Mouse (Mus musculus): ENCODE results near the gene Vps52.
"Not testable (repeated sequence)": the region's sequence is repeated elsewhere in the genome, so short reads cannot be mapped to it uniquely, and the experiment has no call there.

The Vps52 gene

GRCm38 (mm10) chr17:33965846-33966550, 10.4 kb downstream of the Vps52 start:
- no peak for DNase-seq (ENCODE audit: extremely low read depth, low read depth)

GRCm38 (mm10) chr17:33968489-33968888, 12.9 kb downstream of the Vps52 start:
- no peak for DNase-seq (ENCODE audit: extremely low read depth, low read depth)

GRCm38 (mm10) chr17:33968927-33969326, 13.3 kb downstream of the Vps52 start:
- no peak for DNase-seq (ENCODE audit: extremely low read depth, low read depth)

GRCm38 (mm10) chr17:33969394-33969793, 13.8 kb downstream of the Vps52 start:
- DNase-seq (ENCODE audit: extremely low read depth, low read depth), result no peak

GRCm38 (mm10) chr17:33972691-33973090, 17.1 kb downstream of the Vps52 start:
- DNase-seq (ENCODE audit: extremely low read depth, low read depth), result no peak

- DNase-seq (ENCODE audit: extremely low read depth, low read depth), result no peak
Measured at GRCm38 (mm10) chr17:33973572-33973971, 18.0 kb downstream of the Vps52 start.

- DNase-seq (ENCODE audit: extremely low read depth, low read depth), result no peak
Measured at GRCm38 (mm10) chr17:33977861-33978557, 22.4 kb downstream of the Vps52 start.

GRCm38 (mm10) chr17:33978631-33979031, 23.0 kb downstream of the Vps52 start:
- DNase-seq (ENCODE audit: extremely low read depth, low read depth), result no peak

GRCm38 (mm10) chr17:33979512-33980050, 24.0 kb downstream of the Vps52 start:
- DNase-seq (ENCODE audit: extremely low read depth, low read depth), result no peak

GRCm38 (mm10) chr17:33980181-33981035, 24.8 kb downstream of the Vps52 start:
- DNase-seq (ENCODE audit: extremely low read depth, low read depth), result no peak

GRCm38 (mm10) chr17:33981192-33981909, 25.7 kb downstream of the Vps52 start:
- DNase-seq (ENCODE audit: extremely low read depth, low read depth), result not testable (repeated sequence)

- DNase-seq (ENCODE audit: extremely low read depth, low read depth), result not testable (repeated sequence)
Measured at GRCm38 (mm10) chr17:33982136-33982535, 26.5 kb downstream of the Vps52 start.

- DNase-seq (ENCODE audit: extremely low read depth, low read depth), result peak; percentile 65
Measured at GRCm38 (mm10) chr17:33991788-33992664, 36.4 kb downstream of the Vps52 start.

GRCm38 (mm10) chr17:33994959-33995358, 39.3 kb downstream of the Vps52 start:
- no peak for DNase-seq (ENCODE audit: extremely low read depth, low read depth)

- DNase-seq (ENCODE audit: extremely low read depth, low read depth), result no peak
Measured at GRCm38 (mm10) chr17:33995651-33996050, 40.0 kb downstream of the Vps52 start.

GRCm38 (mm10) chr17:33997025-33997424, 41.4 kb downstream of the Vps52 start:
- DNase-seq (ENCODE audit: extremely low read depth, low read depth), result not testable (repeated sequence)

- DNase-seq (ENCODE audit: extremely low read depth, low read depth), result not testable (repeated sequence)
Measured at GRCm38 (mm10) chr17:33998697-33999096, 43.1 kb downstream of the Vps52 start.

- no peak for DNase-seq (ENCODE audit: extremely low read depth, low read depth)
Measured at GRCm38 (mm10) chr17:33999341-34000149, 43.9 kb downstream of the Vps52 start.

- DNase-seq (ENCODE audit: extremely low read depth, low read depth), result peak; percentile 86
Measured at GRCm38 (mm10) chr17:34000150-34000537, 44.5 kb downstream of the Vps52 start, which contains the start of gene H2-K1. H2-K1 (minus strand) TSS chr17:34000347.
